Mouse (Mus musculus) thymus, adult 2 months (tissue): ENCODE measurements around the gene Sc5d.

Experiments
- CTCF ChIP-seq: fragments of 200-500 bp; IDR thresholded peaks from 2 replicates; pipeline ENCODE4 v1.5.1; 2012; ENCODE audit warnings: mild to moderate bottlenecking, control low read depth, low read length, moderate library complexity, borderline replicate concordance; ENCODE audit not compliant: control insufficient read depth, poor library complexity, insufficient read depth; ENCODE audit errors: extremely low read depth
- POLR2A ChIP-seq: fragments of 200-500 bp; IDR thresholded peaks from 2 replicates; pipeline ENCODE4 v1.6.1; 2012; ENCODE audit warnings: mild to moderate bottlenecking, low read length, control low read depth, moderate library complexity; ENCODE audit not compliant: control insufficient read depth, poor library complexity, insufficient read depth; ENCODE audit errors: extremely low read depth

GRCm38 (mm10) chr9:42270081-42270480 is 6.0 kb upstream of the Sc5d start:
- no peak for TF ChIP-seq POLR2A
- TF ChIP-seq CTCF = no peak
